In the genomic region with DNA sequence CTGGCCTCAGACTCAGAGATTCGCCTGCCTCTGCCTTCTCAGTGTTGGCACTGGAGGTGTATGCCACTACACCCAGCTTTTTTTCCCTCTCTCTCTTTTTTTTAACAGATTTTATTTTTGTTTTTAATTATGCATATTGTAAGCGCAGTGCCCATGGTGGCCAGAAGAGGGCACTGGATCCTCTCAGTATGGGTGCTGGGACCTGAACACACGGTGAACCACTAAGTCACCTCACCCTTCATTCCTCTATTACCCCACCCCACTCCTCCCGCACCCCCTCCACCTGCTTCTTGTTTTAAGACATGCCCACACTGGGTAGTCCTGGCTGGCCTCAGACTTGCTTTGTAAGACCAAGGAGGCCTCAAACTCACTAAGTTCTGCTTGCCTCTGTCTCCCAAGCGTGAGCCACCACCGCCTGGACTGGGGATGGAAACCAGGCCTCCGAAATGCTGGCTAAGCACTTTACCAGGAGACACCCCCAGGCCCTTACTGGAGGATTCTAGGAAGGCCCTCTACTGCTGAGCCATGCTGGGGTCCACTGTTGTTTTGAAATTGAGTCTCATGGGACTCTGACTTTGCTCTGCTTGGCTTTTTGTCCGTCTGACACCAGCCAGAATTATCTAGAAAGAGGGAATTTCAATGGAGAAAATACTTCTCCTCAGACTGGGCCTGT, we compare ENCODE assay signal across 9 mouse cellular contexts. TPM values are rescaled to one million over a fixed set of nuclear protein-coding genes. Genes with fewer than 3 reads are reported as not detected.
DNase-seq lines count a peak whose midpoint lies in the region; ATAC-seq and TF ChIP-seq lines count a peak whose summit lies in the region.
"Had no signal": no experiment of that assay in that cellular context is flagged by ENCODE, and none has a peak within 500 bp of the region (broad histone marks: within the 10 kb centered on the region; RNA-seq: fewer than 3 reads in every experiment).

No protein-coding gene starts in this region.

- peak; percentile 86; the same call in 1 of the 2 replicates for TF ChIP-seq CTCF in embryonic fibroblast, embryonic 13.5 days (IDR thresholded peaks at IDR 0.05; ENCODE audit: borderline replicate concordance, insufficient read depth, low read length)

- no peak overlapping the region for H3K27ac ChIP-seq in embryonic fibroblast, embryonic 13.5 days (ENCODE audit: insufficient read depth, low read length)
- no peak overlapping the region for H3K27ac ChIP-seq in midbrain, embryonic 14.5 days (replicated peaks; ENCODE audit: low read depth, low read length)

- H3K4me1 ChIP-seq in embryonic fibroblast, embryonic 13.5 days (ENCODE audit: control insufficient read depth, insufficient read depth, low read length): no peaks in the 10 kb centered on the region
- H3K4me1 ChIP-seq in midbrain, embryonic 14.5 days (ENCODE audit: control insufficient read depth, insufficient read depth, low read length): no peaks in the 10 kb centered on the region

- ATAC-seq in midbrain, embryonic 14.5 days (ENCODE audit: low FRiP score, low TSS enrichment): no peak
- no peak for ATAC-seq in inflammation-experienced regulatory T-cells, adult 6 months

- intact Hi-C loops in gastrocnemius, postnatal 14 days (cut with DNase I; ENCODE audit: low total_unique reads): no loop called here

- H3K4me2 ChIP-seq in midbrain, embryonic 14.5 days (ENCODE audit: low read length): no peak overlapping the region

- no peaks in the 10 kb centered on the region for H3K27me3 ChIP-seq in midbrain, embryonic 14.5 days (ENCODE audit: control insufficient read depth, insufficient read depth, low read length)

- H3K36me3 ChIP-seq in midbrain, embryonic 14.5 days (ENCODE audit: control insufficient read depth, insufficient read depth, low read length): no peaks in the 10 kb centered on the region

- WGBS in midbrain, embryonic 14.5 days: 57% methylated on average over 8 of the region's 8 CpGs

- H3K4me3 ChIP-seq in embryonic fibroblast, embryonic 13.5 days (ENCODE audit: insufficient read depth, low read length): no peak overlapping the region
- H3K4me3 ChIP-seq in midbrain, embryonic 14.5 days (replicated peaks; ENCODE audit: low read depth, low read length): no peak overlapping the region

- peak; percentile 50 for DNase-seq in gastrocnemius, postnatal 10 days
- DNase-seq in gastrocnemius, postnatal 14 days: no peak
- DNase-seq in 3134 (ENCODE audit: extremely low read depth, insufficient read length, low spot score): peak; percentile 38
- peak; percentile 76 for DNase-seq in NIH3T3 (ENCODE audit: low read depth)
- DNase-seq in kidney, postnatal 36 days: peak; percentile 51 to 81
- peak; percentile 76 for DNase-seq in midbrain, embryonic 14.5 days

- no peak for TF ChIP-seq POLR2A in embryonic fibroblast, embryonic 13.5 days (IDR thresholded peaks at IDR 0.05; ENCODE audit: low read depth, low read length)

- H3K9ac ChIP-seq in midbrain, embryonic 14.5 days (replicated peaks; ENCODE audit: low read length): no peak overlapping the region

- no peaks in the 10 kb centered on the region for H3K9me3 ChIP-seq in midbrain, embryonic 14.5 days (ENCODE audit: control insufficient read depth, low read length)

RNA-seq across cellular contexts. Expression of a gene that starts 4.9 kb away (rescaled TPM):
- under 1 TPM in 1 of 2 experiments, not detected in 1; 0.43 TPM for total RNA-seq in gastrocnemius, postnatal 10 days (2021)
- total RNA-seq in gastrocnemius, postnatal 14 days (2021): not detected
- not detected in 2 replicates for polyA plus RNA-seq in embryonic fibroblast, embryonic 13.5 days (2011; ENCODE audit: insufficient read length, low read depth, missing spikeins)
- polyA plus RNA-seq in midbrain, embryonic 14.5 days (2014; fragmentation: Nextera tagmentation; extraction: Ambion mirVana): 0.34 TPM in 1 of 2 replicates, not detected in the other
- polyA plus RNA-seq in inflammation-experienced regulatory T-cells, adult 6 months (2017; shearing (Covaris generic)): not detected
- total RNA-seq: layer of hippocampus, postnatal 14 days had no signal

RNA-seq across cellular contexts. Expression of a gene that starts 12.2 kb away (rescaled TPM):
- 10 to 100 TPM; 26.9 to 32.9 TPM for total RNA-seq in gastrocnemius, postnatal 10 days (2021)
- 10 to 100 TPM; 18.8 to 24.7 TPM for total RNA-seq in gastrocnemius, postnatal 14 days (2021)
- 15.9 and 18.6 TPM in 2 replicates for polyA plus RNA-seq in embryonic fibroblast, embryonic 13.5 days (2011; ENCODE audit: insufficient read length, low read depth, missing spikeins)
- polyA plus RNA-seq in midbrain, embryonic 14.5 days (2014; fragmentation: Nextera tagmentation; extraction: Ambion mirVana): 7.2 and 12.7 TPM in 2 replicates
- 1 to 10 TPM; 1.7 to 2.1 (median 1.9) TPM for polyA plus RNA-seq in inflammation-experienced regulatory T-cells, adult 6 months (2017; shearing (Covaris generic))

RNA-seq across cellular contexts. Expression of a gene that starts 41.7 kb away (rescaled TPM):
- 10 to 100 TPM; 27.4 to 31.6 TPM for total RNA-seq in gastrocnemius, postnatal 10 days (2021)
- 10 to 100 TPM; 17.9 to 21.2 TPM for total RNA-seq in gastrocnemius, postnatal 14 days (2021)
- polyA plus RNA-seq in embryonic fibroblast, embryonic 13.5 days (2011; ENCODE audit: insufficient read length, low read depth, missing spikeins): 59.7 and 75.7 TPM in 2 replicates
- polyA plus RNA-seq in midbrain, embryonic 14.5 days (2014; fragmentation: Nextera tagmentation; extraction: Ambion mirVana): 0.66 and 2.7 TPM in 2 replicates
- polyA plus RNA-seq in inflammation-experienced regulatory T-cells, adult 6 months (2017; shearing (Covaris generic)): not detected

Comparison
In these comparisons a context has a peak if more than half of its experiments do, and no peak if none do; other contexts are left out.
1. RNA of a gene that starts 41.7 kb away (polyA plus RNA-seq): 59.7 to 75.7 TPM in embryonic fibroblast, embryonic 13.5 days; 0.66 to 2.7 TPM in midbrain, embryonic 14.5 days and not detected in inflammation-experienced regulatory T-cells, adult 6 months; every median in the first group is over 10 times any median in the second.